Mouse (Mus musculus) ES-E14 (cell line): ENCODE results near the gene Hist1h2be.

Source experiments
- CHD2 ChIP-seq: IDR thresholded peaks from 2 replicates; pipeline ENCODE4 v1.6.1; 2014; ENCODE audit warnings: mild to moderate bottlenecking, low read depth, low read length, inconsistent platforms
- HCFC1 ChIP-seq: IDR thresholded peaks from 2 replicates; pipeline ENCODE4 v1.6.1; 2012; ENCODE audit warnings: low read length, inconsistent platforms, borderline replicate concordance; ENCODE audit not compliant: insufficient read depth
- MAFK ChIP-seq: IDR thresholded peaks from 2 replicates; pipeline ENCODE4 v1.6.1; 2014; ENCODE audit warnings: mild to moderate bottlenecking, low read depth, low read length, inconsistent platforms; ENCODE audit not compliant: insufficient read depth
- ZC3H11A ChIP-seq: IDR thresholded peaks from 2 replicates; pipeline ENCODE4 v1.6.1; 2012; ENCODE audit warnings: low read depth, mild to moderate bottlenecking, inconsistent platforms, low read length, borderline replicate concordance
- ZNF384 ChIP-seq: IDR thresholded peaks from 2 replicates; pipeline ENCODE4 v1.6.1; 2012; ENCODE audit warnings: low read depth, low read length, inconsistent platforms

DNA sequence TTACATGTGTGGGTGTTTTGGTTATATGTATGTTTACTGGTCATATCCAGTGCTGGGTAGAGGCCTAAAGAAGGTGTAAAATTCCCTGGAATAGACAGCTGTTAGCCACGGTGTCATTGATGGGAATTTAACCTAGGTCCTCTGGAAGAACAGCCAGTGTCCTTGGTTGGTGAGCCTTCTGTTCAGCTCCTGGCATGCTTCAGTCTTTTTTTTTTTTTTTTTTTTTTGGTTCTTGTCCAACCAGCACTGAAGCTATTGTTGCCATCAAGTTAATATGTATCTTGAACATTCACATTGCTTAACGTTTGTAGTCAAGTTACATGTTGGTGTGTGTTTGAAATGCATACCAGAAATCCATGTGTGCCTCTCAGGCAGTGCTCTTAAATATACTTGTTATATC lies 56.4 kb downstream of the Hist1h2be start:
- no peak for TF ChIP-seq CHD2
- no peak for TF ChIP-seq HCFC1
- no peak for TF ChIP-seq ZNF384
- TF ChIP-seq MAFK: no peak
- TF ChIP-seq ZC3H11A: no peak
